Mouse (Mus musculus) embryo, embryonic 11 days (tissue): ENCODE data around the gene Rac2.

Source experiments
- DNase-seq: peaks from one replicate; pipeline ENCODE4 v3.0.0-alpha.2; 2015

Gene Rac2

GRCm38 (mm10) chr15:78572658-78573397 lies at the start of gene Rac2:
Rac2 (minus strand) TSS chr15:78572783.
- DNase-seq = no peak

- no peak for DNase-seq
These were observed 44.4 kb upstream of the Rac2 start for GRCm38 (mm10) chr15:78616973-78617372.

- no peak for DNase-seq
These were observed 42.0 kb upstream of the Rac2 start for GRCm38 (mm10) chr15:78614536-78614935.

GRCm38 (mm10) chr15:78610705-78611462 lies 38.3 kb upstream of the Rac2 start:
- DNase-seq = peak; percentile 16

GRCm38 (mm10) chr15:78607463-78607862 lies 34.9 kb upstream of the Rac2 start:
- no peak for DNase-seq

GRCm38 (mm10) chr15:78606059-78606458 lies 33.5 kb upstream of the Rac2 start:
- DNase-seq = no peak

- peak; percentile 17 for DNase-seq
These were observed 32.8 kb upstream of the Rac2 start for GRCm38 (mm10) chr15:78605371-78605791.

GRCm38 (mm10) chr15:78604255-78604654 lies 31.7 kb upstream of the Rac2 start:
- no peak for DNase-seq

GRCm38 (mm10) chr15:78601180-78601579 lies 28.6 kb upstream of the Rac2 start:
- DNase-seq = no peak

GRCm38 (mm10) chr15:78599529-78600193 lies 27.1 kb upstream of the Rac2 start:
- DNase-seq = no peak

GRCm38 (mm10) chr15:78599124-78599523 lies 26.5 kb upstream of the Rac2 start:
- DNase-seq = no peak

GRCm38 (mm10) chr15:78597729-78598128 lies 25.1 kb upstream of the Rac2 start:
- DNase-seq = no peak

GRCm38 (mm10) chr15:78596914-78597313 lies 24.3 kb upstream of the Rac2 start, which contains the start of gene Cyth4:
Cyth4 (plus strand) TSS chr15:78597047.
- no peak for DNase-seq

GRCm38 (mm10) chr15:78596504-78596903 lies 23.9 kb upstream of the Rac2 start:
- DNase-seq = no peak

GRCm38 (mm10) chr15:78595468-78595867 lies 22.9 kb upstream of the Rac2 start:
- no peak for DNase-seq

- no peak for DNase-seq
These were observed 22.2 kb upstream of the Rac2 start for GRCm38 (mm10) chr15:78594831-78595230.

GRCm38 (mm10) chr15:78593896-78594425 lies 21.4 kb upstream of the Rac2 start:
- DNase-seq = no peak

GRCm38 (mm10) chr15:78592452-78592968 lies 19.9 kb upstream of the Rac2 start:
- no peak for DNase-seq

GRCm38 (mm10) chr15:78591680-78592451 lies 19.3 kb upstream of the Rac2 start:
- no peak for DNase-seq

- no peak for DNase-seq
These were observed 18.2 kb upstream of the Rac2 start for GRCm38 (mm10) chr15:78590785-78591184.

GRCm38 (mm10) chr15:78589936-78590335 lies 17.4 kb upstream of the Rac2 start:
- no peak for DNase-seq

- DNase-seq = no peak
These were observed 16.3 kb upstream of the Rac2 start for GRCm38 (mm10) chr15:78588900-78589299.
